Mouse (Mus musculus) gastrocnemius, adult 2 months (tissue): Measurements from ENCODE around the gene Asic1. TPM values are rescaled to one million over a fixed set of nuclear protein-coding genes. Genes with fewer than 3 reads are reported as not detected.
A peak's percentile ranks its signal among the peaks of the same experiment; 100 is the strongest.
"Not testable (repeated sequence)": the region's sequence is repeated elsewhere in the genome, so short reads cannot be mapped to it uniquely, and the experiment has no call there.

Source experiments
- DNase-seq: peaks from one replicate; pipeline ENCODE4 v3.0.0; 2022
- H3K27ac ChIP-seq: fragments of 200-600 bp; 2 replicates; pipeline ENCODE4 v1.8.1; 2022; ENCODE audit warnings: mild to moderate bottlenecking
- H3K4me3 ChIP-seq: fragments of 200-600 bp; 2 replicates; pipeline ENCODE4 v1.8.1; 2022; ENCODE audit warnings: mild to moderate bottlenecking, moderate library complexity
- CTCF ChIP-seq: fragments of 200-600 bp; IDR thresholded peaks from 2 replicates; pipeline ENCODE4 v1.8.1; 2022; ENCODE audit warnings: antibody characterized with exemption, mild to moderate bottlenecking, moderate library complexity
- intact Hi-C: fragments of 180-260 bp; cut with DNase I; formaldehyde crosslinking; loops from one replicate; pipeline ENCODE4 v1.15.1; 2025
- total RNA-seq, 2 experiments: library from RNA; stranded (reverse); gene quantifications; 2 replicates each; pipeline ENCODE4 v1.2.3; 2021

Asic1 gene
- total RNA-seq, 2 experiments from 2014 or later: 0.31 TPM; not detected in 1

GRCm38 (mm10) chr15:99699715-99700114 is 29.5 kb downstream of the Asic1 start:
- intact Hi-C loops: no loop called here
- DNase-seq: no peak
- no peak for TF ChIP-seq CTCF
- no peak overlapping the region for H3K4me3 ChIP-seq
- H3K27ac ChIP-seq: no peak overlapping the region

GRCm38 (mm10) chr15:99700219-99701106 is 30.3 kb downstream of the Asic1 start:
- no peak for TF ChIP-seq CTCF
- intact Hi-C loops: no loop called here
- H3K27ac ChIP-seq: no peak overlapping the region
- no peak for DNase-seq
- H3K4me3 ChIP-seq: no peak overlapping the region

- DNase-seq, intact Hi-C loops: not testable (repeated sequence)
- peak overlapping the region; percentile 99 for H3K27ac ChIP-seq
- H3K4me3 ChIP-seq: peak overlapping the region; percentile 80
Measured at GRCm38 (mm10) chr15:99701640-99701998, 31.5 kb downstream of the Asic1 start.

DNA sequence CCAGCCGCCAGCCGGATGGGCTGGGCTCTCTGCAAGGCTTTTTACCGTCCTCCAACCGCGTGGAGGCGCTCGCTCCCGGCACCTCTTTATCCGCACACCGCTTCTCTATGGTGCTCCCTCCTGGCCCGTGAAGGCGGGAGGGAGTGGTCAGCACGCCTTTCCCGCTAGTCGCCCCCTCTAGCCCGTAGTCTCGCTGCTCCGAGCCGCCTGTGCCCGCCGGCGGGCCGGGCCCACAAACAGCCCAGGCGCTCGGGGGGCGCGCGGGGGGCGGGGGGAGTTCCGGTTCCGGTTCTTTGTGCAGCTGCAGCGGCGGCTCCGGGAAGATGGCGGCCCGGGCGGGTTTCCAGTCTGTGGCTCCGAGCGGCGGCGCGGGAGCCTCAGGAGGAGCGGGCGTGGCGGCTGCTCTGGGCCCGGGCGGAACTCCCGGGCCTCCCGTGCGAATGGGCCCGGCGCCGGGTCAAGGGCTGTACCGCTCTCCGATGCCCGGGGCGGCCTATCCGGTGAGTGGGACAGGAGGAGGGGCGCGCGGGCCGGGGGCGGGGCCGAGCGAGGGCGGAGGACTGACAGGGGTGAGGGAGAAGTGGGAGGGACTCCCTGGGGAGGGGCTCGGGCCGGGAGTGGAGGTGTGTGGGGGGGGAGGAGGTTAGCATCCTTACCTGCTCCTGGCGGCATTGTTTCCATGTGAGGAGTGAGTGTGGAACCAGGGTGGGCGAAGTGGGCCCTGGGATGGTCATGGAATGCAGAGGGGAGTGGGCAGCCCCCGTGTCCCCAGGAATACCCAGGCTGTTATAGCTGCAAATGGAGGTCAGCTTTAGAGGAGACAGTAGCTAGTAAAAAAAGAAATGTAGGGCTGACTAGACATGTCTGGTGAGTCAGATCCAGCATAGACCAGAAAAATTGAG is 32.1 kb downstream of the Asic1 start, which contains the start of gene Smarcd1:
TSS of gene Smarcd1 (plus strand) at position 131 of the 902 bp plus-strand sequence.
- H3K27ac ChIP-seq: peak within 1 kb of the TSS; percentile 99
- intact Hi-C loops: no loop called here
- peak within 1 kb of the TSS; percentile 80 for H3K4me3 ChIP-seq
- peak; percentile 94 for TF ChIP-seq CTCF
- peak; percentile 95 for DNase-seq

DNA sequence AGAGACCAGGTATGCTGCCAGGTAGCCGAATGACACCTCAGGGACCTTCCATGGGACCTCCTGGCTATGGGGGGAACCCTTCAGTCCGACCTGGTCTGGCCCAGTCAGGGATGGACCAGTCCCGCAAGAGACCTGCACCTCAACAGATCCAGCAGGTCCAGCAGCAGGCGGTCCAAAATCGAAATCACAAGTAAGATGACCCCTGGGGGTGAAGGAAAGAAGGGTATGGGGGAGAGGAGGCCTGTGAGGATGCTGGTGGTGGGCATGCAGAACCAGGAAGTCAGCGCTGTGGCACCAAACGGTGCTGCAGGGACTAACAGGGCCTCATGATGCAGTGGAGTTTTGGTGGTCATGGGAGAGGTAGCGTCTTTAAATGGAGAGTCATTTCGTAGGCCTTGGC is 32.9 kb downstream of the Asic1 start:
- H3K27ac ChIP-seq: peak overlapping the region; percentile 99; the same call in 1 of the 2 replicates
- no peak for DNase-seq
- H3K4me3 ChIP-seq: peak overlapping the region; percentile 80
- TF ChIP-seq CTCF: no peak
- intact Hi-C loops: no loop called here

DNA sequence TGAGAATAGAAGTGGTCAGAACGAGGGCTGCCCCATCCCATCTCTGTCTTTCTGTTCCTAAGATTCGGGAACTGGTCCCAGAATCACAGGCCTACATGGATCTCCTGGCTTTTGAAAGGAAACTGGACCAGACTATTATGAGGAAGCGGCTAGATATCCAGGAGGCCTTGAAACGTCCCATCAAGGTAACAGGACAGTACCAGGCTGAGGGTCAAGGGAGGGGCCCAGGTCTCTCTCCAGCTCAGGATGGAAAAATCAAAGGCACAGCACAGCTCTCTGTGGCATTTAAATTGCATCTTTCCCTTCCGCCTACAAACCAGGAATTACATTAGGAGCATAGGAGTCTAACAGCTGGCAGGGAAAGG is 33.5 kb downstream of the Asic1 start:
- no peak for DNase-seq
- intact Hi-C loops: no loop called here
- TF ChIP-seq CTCF: no peak
- peak overlapping the region; percentile 16; the same call in 1 of the 2 replicates for H3K27ac ChIP-seq
- no peak overlapping the region for H3K4me3 ChIP-seq

DNA sequence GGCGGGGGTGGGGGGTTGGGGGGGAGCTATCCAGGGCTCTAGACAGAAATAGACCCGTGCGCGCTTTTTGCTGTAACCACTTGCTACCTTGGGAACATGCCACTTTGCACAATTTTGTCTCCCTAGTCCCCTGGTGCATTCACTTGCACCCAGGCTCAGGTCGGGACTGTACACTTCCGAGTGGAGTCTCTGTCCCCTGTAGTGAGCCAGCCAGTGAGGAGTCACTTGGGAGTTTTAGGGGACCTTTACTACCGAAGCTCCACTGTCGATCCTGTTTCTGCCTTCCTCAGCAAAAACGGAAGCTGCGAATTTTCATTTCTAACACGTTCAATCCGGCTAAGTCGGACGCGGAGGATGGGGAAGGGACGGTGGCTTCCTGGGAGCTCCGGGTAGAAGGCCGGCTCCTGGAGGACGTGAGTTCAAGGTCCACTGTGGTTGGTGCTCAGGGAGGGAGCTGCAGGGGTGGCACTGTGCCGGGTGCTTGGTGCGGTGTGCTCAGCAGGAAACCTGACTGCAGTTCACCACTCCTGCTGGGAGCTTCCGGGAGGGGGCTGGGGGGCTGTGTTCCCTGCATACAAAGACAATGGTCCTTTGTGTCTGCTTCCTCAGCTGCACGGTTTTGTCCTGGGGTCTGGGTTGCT is 34.0 kb downstream of the Asic1 start:
- peak overlapping the region; percentile 48 for H3K27ac ChIP-seq
- DNase-seq: no peak
- TF ChIP-seq CTCF: no peak
- intact Hi-C loops: no loop called here
- peak overlapping the region; percentile 13 for H3K4me3 ChIP-seq

DNA sequence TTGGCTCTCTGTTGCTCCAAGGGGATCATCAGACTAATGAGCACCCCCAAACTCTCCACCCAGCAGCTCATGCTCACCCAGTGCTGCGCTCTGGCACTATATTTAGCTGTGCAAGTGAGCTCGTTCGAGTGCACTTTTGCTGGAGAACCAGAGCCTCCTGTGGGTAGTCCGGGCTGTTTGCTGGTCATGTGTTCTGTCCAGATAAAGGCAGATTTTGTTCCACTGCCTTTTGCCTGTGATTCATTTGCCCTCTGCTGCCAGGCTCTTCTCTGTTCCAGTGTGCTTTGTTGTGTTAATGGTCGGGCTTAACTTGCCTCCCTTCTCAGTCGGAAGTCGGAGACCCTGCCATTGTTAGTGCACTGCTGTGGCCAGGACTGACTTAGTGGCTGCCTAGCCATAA is 34.7 kb downstream of the Asic1 start:
- H3K27ac ChIP-seq: peak overlapping the region; percentile 48
- no peak for DNase-seq
- no peak overlapping the region for H3K4me3 ChIP-seq
- intact Hi-C loops: no loop called here
- TF ChIP-seq CTCF: no peak

DNA sequence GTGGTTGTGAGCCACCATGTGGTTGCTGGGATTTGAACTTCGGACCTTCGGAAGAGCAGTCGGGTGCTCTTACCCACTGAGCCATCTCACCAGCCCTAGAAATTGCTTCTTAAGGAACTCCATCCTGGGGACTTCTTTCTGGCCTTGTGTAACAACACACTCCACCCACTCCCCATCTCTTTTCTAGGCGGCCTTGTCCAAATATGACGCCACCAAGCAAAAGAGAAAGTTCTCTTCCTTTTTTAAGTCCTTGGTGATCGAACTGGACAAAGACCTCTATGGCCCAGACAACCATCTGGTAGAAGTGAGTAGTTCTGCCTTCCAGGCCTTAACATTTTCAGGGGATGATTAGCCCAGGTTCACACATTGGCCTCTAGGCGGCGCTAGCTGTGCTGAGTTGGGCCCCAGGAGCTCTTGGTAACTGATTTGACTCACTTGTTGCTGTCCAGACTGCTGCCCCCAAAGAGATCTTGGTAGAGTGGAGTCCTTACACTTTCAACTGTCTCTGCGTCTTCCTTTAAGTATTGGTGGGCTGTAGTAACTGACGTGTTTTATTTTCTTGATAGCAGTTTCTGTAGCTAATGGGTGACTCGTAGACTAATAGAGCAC is 35.4 kb downstream of the Asic1 start, which contains the start of gene Gm17349:
TSS of gene Gm17349 (minus strand) at position 51 of the 609 bp plus-strand sequence.
- Histone ChIP-seq H3K4me3 (peak within 1 kb of the TSS; percentile 13), H3K27ac (peak within 1 kb of the TSS; percentile 48)
- peak; percentile 96 for TF ChIP-seq CTCF
- DNase-seq: peak; percentile 77
- intact Hi-C loops: no loop called here

DNA sequence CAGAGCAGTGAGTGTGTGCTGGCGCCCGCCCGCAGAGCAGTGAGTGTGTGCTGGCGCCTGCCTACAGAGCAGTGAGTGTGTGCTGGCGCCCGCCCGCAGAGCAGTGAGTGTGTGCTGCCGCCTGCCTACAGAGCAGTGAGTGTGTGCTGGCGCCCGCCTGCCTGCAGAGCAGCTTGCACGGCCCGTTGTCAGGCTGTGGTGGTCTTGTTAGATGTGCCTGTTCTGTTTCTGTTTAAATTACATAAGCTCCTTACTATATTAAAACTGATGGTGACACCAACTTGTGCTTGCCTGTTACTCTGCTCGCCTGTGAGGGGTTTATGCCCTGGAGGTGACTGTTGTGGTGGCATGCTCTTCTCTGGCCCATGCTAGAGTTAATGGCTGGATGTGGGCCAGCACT is 38.0 kb downstream of the Asic1 start:
- intact Hi-C loops: no loop called here
- DNase-seq: no peak
- no peak overlapping the region for H3K27ac ChIP-seq
- no peak for TF ChIP-seq CTCF
- H3K4me3 ChIP-seq: no peak overlapping the region

DNA sequence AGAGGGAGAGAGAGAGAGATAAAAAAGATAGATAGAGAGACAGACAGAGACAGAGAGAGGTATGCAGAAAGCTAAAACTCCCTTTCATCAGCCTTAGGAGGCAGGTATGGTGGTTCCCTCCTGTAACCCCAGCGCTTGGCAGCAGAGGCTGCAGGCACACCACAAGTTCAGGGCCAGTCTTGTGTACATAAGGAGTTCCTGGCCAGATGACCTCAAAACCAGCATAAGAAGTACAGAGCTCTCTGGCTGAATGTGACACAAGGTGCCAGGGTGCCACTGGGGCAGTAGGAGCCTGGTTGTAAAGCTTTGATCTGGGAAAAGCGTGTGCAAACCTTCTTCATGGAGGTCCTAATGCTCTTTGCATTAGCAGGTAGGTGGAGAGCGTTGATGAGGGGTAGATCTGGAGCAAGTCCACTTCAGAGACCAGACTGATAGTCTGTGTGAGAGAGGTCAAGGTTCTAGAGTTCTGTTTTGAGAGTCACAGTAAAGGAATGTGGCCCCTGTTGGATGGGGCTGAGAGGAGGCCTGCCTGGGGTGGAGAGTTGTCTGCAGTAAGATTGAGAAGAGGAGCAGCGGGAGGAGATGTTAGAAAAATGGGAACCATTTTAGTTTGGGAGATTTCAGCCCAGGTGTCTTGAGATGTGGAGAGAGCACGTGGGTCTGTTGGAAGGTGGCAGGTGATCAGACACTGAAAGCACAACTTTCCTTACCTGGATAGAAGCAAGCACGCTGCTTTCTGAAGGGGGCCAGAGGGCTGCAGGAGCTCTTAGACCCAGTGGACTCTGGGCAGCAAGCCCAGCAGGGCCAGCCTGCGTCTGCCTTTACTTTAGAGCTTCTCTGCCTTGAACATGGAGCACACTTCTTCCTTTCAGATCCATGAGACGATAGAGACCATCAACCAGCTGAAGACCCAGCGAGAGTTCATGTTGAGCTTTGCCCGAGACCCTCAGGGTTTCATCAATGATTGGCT is 40.3 kb downstream of the Asic1 start:
- no peak for TF ChIP-seq CTCF
- H3K27ac ChIP-seq: no peak overlapping the region
- no peak for DNase-seq
- no peak overlapping the region for H3K4me3 ChIP-seq
- intact Hi-C loops: loop anchor here (5.0 kb wide), 1 partner anchor 197 kb away; no protein-coding TSS in a partner anchor
